In the genomic region with DNA sequence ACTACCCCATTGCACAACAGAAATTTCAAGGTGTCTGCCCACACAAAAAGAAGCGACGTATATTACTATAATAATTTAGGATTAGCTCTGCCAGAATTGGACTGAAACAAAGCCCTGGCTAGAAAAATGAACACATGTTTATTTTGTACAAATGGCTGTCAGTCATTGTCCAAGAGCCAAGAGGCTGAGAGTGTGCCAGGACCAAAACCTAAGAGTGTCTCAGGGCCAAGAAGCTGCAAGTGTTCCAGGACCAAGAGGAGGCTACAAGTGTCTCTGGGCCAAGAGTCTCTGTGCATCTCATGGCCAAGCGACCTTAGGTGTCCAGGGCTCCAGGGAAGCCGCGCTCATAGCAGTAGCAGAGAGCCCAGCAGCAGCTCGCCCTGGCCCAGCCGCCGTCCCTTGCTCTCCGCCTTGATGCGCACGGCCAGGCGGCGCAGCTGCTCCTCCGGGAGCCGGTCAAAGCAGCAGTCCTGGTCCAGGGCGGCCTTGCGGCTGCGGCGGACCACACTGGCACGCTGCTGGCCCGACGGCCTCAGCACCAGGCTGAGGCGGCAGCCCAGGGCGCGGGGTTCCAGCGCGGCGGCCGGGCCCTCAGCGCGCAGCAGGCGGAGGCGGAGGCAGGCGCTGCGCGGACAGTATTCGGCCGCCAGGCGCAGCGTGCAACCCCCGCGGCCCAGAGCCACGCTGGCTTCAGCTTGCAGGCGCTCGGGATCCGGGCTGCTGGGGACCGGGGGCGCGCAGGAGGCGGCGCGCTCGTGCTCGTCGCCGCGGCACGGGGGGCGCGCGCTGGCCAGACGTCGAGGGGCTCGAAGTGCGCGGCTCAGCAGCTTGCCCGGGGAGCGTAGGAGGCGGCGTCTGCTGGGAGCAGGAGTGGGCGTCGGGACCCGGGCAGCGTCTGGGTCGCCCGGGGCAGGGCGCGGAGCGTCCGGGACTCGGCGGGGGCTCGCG, we compare ENCODE assay signal across 8 mouse cellular contexts. TPM values are rescaled to one million over a fixed set of nuclear protein-coding genes. Genes with fewer than 3 reads are reported as not detected.
DNase-seq lines count a peak whose midpoint lies in the region; ATAC-seq and TF ChIP-seq lines count a peak whose summit lies in the region.

No protein-coding gene starts in this region.

- no peak for TF ChIP-seq EP300 in lung, postnatal 0 days (IDR thresholded peaks at IDR 0.05)

- peaks cover 20% of the 10 kb centered on the region for H3K4me1 ChIP-seq in E14TG2a.4 (replicated peaks; ENCODE audit: low read depth, low read length)
- peaks cover 23% of the 10 kb centered on the region for H3K4me1 ChIP-seq in embryonic facial prominence, embryonic 10.5 days
- peaks cover 5% of the 10 kb centered on the region; the same call in 1 of the 2 replicates for H3K4me1 ChIP-seq in heart, embryonic 11.5 days (ENCODE audit: control insufficient read depth, insufficient read depth, low read length)
- peaks cover 7% of the 10 kb centered on the region; the same call in 1 of the 2 replicates for H3K4me1 ChIP-seq in lung, postnatal 0 days (ENCODE audit: insufficient read depth, low read depth, low read length)

- no peaks in the 10 kb centered on the region for H3K36me3 ChIP-seq in E14TG2a.4 (ENCODE audit: insufficient read depth, low read length)
- H3K36me3 ChIP-seq in embryonic facial prominence, embryonic 10.5 days (replicated peaks) = no peaks in the 10 kb centered on the region
- H3K36me3 ChIP-seq in heart, embryonic 11.5 days (ENCODE audit: control insufficient read depth, insufficient read depth, low read length) = no peaks in the 10 kb centered on the region
- H3K36me3 ChIP-seq in lung, postnatal 0 days (ENCODE audit: insufficient read depth, low read length) = no peaks in the 10 kb centered on the region

- no peak for TF ChIP-seq CTCF in E14TG2a.4 (conservative IDR thresholded peaks at IDR 0.05; ENCODE audit: low read length)
- peak; percentile 14; the same call in 1 of the 2 replicates for TF ChIP-seq CTCF in lung, postnatal 0 days (IDR thresholded peaks at IDR 0.05)

- peaks cover 52% of the 10 kb centered on the region for H3K27me3 ChIP-seq in E14TG2a.4 (ENCODE audit: insufficient read depth, low read length)
- peaks cover 58% of the 10 kb centered on the region for H3K27me3 ChIP-seq in embryonic facial prominence, embryonic 10.5 days (replicated peaks; ENCODE audit: low read depth, poor library complexity, severe bottlenecking)
- peaks cover 30% of the 10 kb centered on the region for H3K27me3 ChIP-seq in heart, embryonic 11.5 days (ENCODE audit: control insufficient read depth, insufficient read depth, low read length)
- 0 out of 2 replicates have a peak, but pooled peaks cover 14% of the 10 kb centered on the region for H3K27me3 ChIP-seq in lung, postnatal 0 days (replicated peaks; ENCODE audit: insufficient read depth, low read length)

- H3K4me3 ChIP-seq in E14TG2a.4 (replicated peaks; ENCODE audit: low read length) = peak overlapping the region; percentile 82
- peak overlapping the region; percentile 68 for H3K4me3 ChIP-seq in embryonic facial prominence, embryonic 10.5 days
- H3K4me3 ChIP-seq in heart, embryonic 11.5 days (ENCODE audit: low read depth, low read length) = peak overlapping the region; percentile 55
- H3K4me3 ChIP-seq in lung, postnatal 0 days (ENCODE audit: low read depth, low read length) = peak overlapping the region; percentile 50

- H3K9me3 ChIP-seq in E14TG2a.4 (ENCODE audit: low read length) = no peaks in the 10 kb centered on the region
- H3K9me3 ChIP-seq in embryonic facial prominence, embryonic 10.5 days = 0 out of 2 replicates have a peak, but pooled peaks cover 2% of the 10 kb centered on the region
- no peaks in the 10 kb centered on the region for H3K9me3 ChIP-seq in heart, embryonic 11.5 days (replicated peaks; ENCODE audit: control insufficient read depth, low read length)
- no peaks in the 10 kb centered on the region for H3K9me3 ChIP-seq in lung, postnatal 0 days (ENCODE audit: low read length)

- peak overlapping the region; percentile 93 for H3K4me2 ChIP-seq in heart, embryonic 11.5 days
- H3K4me2 ChIP-seq in lung, postnatal 0 days (replicated peaks; ENCODE audit: low read depth, low read length) = peak overlapping the region; percentile 88

- peak; percentile 76; the same call in 1 of the 2 replicates for ATAC-seq in heart, embryonic 11.5 days (replicated peaks; ENCODE audit: insufficient number of reproducible peaks, low FRiP score, low TSS enrichment)
- ATAC-seq in lung, postnatal 0 days = peak; percentile 82
- no peak for ATAC-seq in monocyte, adult 5-6 weeks (replicated peaks; ENCODE audit: insufficient number of reproducible peaks, low FRiP score, low TSS enrichment, poor library complexity, severe bottlenecking)

- H3K9ac ChIP-seq in heart, embryonic 11.5 days (ENCODE audit: low read depth, low read length) = peak overlapping the region; percentile 66; the same call in 1 of the 2 replicates
- H3K9ac ChIP-seq in lung, postnatal 0 days (replicated peaks; ENCODE audit: low read depth) = no peak overlapping the region

- peak overlapping the region; percentile 70 for H3K27ac ChIP-seq in embryonic facial prominence, embryonic 10.5 days (replicated peaks)
- H3K27ac ChIP-seq in heart, embryonic 11.5 days (ENCODE audit: low read depth, low read length) = no peak overlapping the region
- H3K27ac ChIP-seq in lung, postnatal 0 days (ENCODE audit: low read length) = no peak overlapping the region

- 2% methylated on average over 84 of the region's 84 CpGs for WGBS in embryonic facial prominence, embryonic 10.5 days
- WGBS in heart, embryonic 11.5 days (ENCODE audit: insufficient replicate concordance) = 4% methylated on average over 42 of the region's 84 CpGs
- WGBS in lung, postnatal 0 days = 9% methylated on average over 17 of the region's 84 CpGs

- peak; percentile 82 for DNase-seq in R1 (ENCODE audit: low read depth, low spot score)
- peak; percentile 81 for DNase-seq in embryonic facial prominence, embryonic 10.5 days (ENCODE audit: low spot score)
- DNase-seq in kidney, postnatal 4 days = peak; percentile 68 to 79
- DNase-seq in lung, postnatal 0 days (ENCODE audit: low spot score) = peak; percentile 49
- peak; percentile 66 for DNase-seq in right cerebral cortex, adult 18-20 months

RNA-seq across cellular contexts. Expression of gene C2cd4a, which starts 1.4 kb away (rescaled TPM):
- polyA plus RNA-seq in embryonic facial prominence, embryonic 10.5 days (2016; fragmentation: Nextera tagmentation; extraction: Ambion mirVana) = not detected in 2 replicates
- 0.21 and 0.56 TPM in 2 replicates for polyA plus RNA-seq in heart, embryonic 11.5 days (2014; fragmentation: Nextera tagmentation; extraction: Ambion mirVana)
- polyA plus RNA-seq in lung, postnatal 0 days (2015; fragmentation: Nextera tagmentation; extraction: Ambion mirVana) = 0.47 and 0.54 TPM in 2 replicates
- total RNA-seq in monocyte, adult 5-6 weeks (2017) = not detected in 3 replicates

RNA-seq across cellular contexts. Expression of gene Vps13c, which starts 9.5 kb away (rescaled TPM):
- 3.5 and 4.0 TPM in 2 replicates for polyA plus RNA-seq in embryonic facial prominence, embryonic 10.5 days (2016; fragmentation: Nextera tagmentation; extraction: Ambion mirVana)
- polyA plus RNA-seq in heart, embryonic 11.5 days (2014; fragmentation: Nextera tagmentation; extraction: Ambion mirVana) = 5.4 and 9.8 TPM in 2 replicates
- polyA plus RNA-seq in lung, postnatal 0 days (2015; fragmentation: Nextera tagmentation; extraction: Ambion mirVana) = 6.9 and 8.9 TPM in 2 replicates
- total RNA-seq in monocyte, adult 5-6 weeks (2017) = 36.3 to 68.6 TPM (median 52.1 TPM) in 3 replicates
